Mouse (Mus musculus) spleen, embryonic (tissue): ENCODE data around the gene Zfp791.
"Not testable (repeated sequence)": the region's sequence is repeated elsewhere in the genome, so short reads cannot be mapped to it uniquely, and the experiment has no call there.

ENCODE experiments used
- CTCF ChIA-PET: fragments of 350-600 bp; sonication (Branson Sonifier 250); formaldehyde crosslinking; loops from one replicate; lab custom pipeline; 2022; lab: Charles Lee

Zfp791 gene

DNA sequence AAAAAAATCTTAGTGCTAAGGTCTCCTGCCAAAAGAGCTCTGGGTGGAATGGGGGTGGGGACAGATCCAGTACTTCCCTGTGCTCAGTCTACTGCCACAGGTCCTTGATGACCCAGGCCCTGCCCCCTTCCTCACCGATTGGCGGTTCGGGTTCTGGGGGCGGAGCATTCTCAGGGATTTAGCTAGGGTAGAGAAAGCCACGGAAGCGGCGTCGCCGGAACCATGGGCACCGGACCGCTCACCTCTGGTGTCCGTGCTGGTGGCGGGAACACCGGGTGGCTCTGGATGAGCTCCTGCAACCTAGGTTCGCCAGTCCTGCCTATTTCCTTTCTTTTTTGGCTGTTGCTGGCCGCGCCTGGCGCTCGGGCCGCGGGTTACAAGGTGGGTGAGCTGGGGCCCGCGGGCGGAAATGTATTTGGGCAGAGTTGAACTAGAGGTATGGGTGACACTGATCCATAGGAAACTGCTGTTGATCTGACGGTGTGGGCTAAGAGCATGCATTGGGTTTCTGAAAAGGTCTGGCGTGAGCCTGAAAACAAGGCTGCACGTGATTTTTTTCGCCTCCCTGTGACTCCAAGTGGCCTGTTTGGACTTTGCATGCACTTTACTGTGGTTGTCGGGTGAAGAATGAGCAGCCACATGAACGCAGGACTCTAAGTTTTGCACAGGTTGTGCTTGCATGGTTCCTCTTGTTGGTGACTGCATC, 39.6 kb downstream of the Zfp791 start, which contains the start of gene Man2b1:
Gene Man2b1, plus strand, starts transcription at position 163 of the 706 bp plus-strand sequence.
- CTCF ChIA-PET = interaction anchor here (0.5 to 1.0 kb wide), 2 partner anchors 108 to 109 kb away, joined by 3 read pairs; no protein-coding TSS in a partner anchor

DNA sequence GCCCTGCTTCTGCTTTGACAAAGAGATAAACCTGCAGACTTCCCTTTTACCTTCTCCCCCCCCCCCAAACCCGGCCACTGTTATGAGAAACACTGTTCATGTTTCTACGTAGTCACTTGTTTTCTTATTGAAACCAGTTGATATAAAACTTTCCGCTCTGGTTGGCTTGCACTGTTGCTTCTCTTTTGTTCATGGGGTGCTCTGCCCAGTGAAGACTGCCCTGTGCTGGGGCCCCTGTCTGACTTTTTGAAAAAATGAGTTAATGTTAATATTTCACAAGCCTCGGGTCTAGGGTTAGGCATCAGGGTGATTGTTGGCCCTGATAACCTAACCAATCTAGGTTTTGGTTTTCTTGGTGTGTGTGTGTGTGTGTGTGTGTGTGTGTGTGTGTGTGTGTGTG, 40.7 kb downstream of the Zfp791 start:
- CTCF ChIA-PET = not testable (repeated sequence)

DNA sequence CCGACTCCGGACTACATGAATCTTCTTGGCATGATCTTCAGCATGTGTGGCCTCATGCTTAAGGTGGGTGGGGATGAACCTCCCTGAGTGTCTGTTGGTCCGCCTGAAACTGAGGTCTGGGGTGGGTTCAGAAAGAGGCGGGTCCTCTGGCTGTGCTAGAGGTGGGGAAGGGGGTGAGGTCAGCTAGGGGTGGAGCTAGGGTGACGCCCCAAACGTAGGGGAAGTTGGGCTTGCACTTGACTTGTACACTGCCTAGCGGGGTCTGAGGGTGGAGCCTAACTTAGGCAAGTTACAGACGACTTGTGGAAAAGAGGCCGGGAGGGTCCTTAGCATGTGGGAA, 41.7 kb downstream of the Zfp791 start, which contains the start of gene Wdr83:
Gene Wdr83, minus strand, starts transcription at position 91 of the 340 bp plus-strand sequence.
- CTCF ChIA-PET = interaction anchor here (0.6 kb wide), 1 partner anchor 92 kb away, joined by 4 read pairs; no protein-coding TSS in a partner anchor

DNA sequence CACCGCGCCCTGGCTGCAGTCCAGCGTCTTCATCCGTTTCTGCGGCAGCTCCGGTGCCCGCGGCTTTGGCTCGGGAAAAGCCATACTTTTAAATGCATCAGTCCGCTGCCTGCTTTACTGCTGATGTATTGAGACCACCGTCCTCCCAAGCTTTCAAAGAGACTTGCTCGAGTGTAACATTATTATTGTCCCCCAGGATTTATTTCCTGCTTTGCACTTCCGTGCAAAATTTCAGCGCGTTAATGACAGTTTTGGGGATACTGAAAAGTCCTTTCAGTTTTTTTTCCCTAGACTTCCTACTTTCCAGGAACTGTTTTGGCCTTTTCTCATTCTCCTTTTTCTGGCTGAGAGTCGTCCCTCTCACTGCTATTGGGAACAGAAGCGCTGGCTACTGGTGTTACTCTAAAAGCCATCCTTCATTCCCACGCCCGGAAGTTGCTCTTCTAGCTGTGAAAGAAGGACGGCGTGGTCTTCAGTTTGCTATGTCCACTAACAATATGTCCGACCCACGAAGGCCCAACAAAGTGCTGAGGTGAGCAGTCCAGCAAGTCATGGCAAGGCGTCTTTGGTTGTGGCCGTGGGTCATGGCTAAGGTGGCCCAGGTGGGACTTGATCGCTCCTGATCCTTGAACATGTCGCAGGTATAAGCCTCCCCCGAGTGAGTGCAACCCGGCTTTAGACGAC, 42.2 kb downstream of the Zfp791 start, which contains the start of gene Wdr83os:
Gene Wdr83os, plus strand, starts transcription at position 209 of the 684 bp plus-strand sequence.
- CTCF ChIA-PET = interaction anchor here (0.6 kb wide), 1 partner anchor 92 kb away, joined by 4 read pairs; no protein-coding TSS in a partner anchor

DNA sequence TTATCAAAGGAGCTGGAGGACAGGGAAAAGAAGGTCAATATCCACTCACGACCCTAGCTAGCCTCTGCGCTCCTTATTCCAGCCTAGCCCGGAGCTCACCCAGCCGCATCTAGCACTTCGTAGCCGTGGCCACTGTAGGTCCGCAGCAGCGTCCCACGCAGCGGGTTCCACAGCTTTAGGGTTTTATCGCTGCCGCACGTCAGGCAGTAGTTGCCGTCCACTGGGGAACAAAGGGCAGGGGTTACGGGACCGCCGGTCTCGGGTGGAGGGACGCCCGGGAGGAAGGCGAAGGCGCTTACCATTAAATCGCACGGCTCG, 42.7 kb downstream of the Zfp791 start:
- CTCF ChIA-PET = no interaction called here

DNA sequence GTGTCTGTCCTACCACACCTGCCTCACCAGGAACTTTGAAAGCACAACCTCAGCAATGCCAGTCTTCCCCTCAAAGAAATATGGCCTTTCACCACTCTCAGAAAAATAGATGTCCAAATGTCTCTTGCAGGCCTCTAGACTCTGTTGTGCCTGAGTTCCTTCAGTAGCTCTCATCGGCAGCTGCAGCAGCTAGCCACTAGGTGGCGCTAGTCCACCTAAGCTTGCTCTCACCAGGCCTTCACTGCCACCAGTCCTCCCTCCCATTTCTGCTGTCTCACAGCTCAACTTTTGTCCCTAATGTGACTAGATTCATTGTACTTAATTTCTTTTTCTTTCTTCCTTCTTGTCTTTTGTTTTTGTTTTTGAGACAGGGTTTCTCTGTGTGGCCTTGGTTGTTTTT, 45.9 kb downstream of the Zfp791 start:
- CTCF ChIA-PET = interaction anchor here (0.6 to 0.7 kb wide), 2 partner anchors 93 to 511 kb away, joined by 3 to 4 read pairs; no protein-coding TSS in a partner anchor

DNA sequence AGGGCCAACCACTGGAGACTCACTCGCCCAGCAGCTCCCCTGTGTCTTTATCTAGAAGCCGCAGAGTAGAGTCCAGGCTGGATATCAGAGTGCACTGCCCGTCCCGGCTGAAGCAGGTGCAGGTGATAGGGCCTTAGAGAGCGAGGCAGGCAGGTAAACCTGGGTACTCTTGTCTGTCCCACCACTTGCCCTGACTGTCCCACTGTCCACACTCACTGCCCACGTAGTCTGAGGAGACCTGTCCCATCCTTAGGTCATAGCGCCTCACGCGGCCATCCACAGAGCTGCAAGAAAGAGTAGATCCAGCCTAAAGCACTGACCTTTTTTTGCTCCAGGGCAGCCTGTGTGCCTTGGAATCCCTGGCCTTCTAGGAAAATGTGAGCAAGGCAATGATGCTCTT, 46.9 kb downstream of the Zfp791 start:
- CTCF ChIA-PET = interaction anchor here (0.6 to 0.9 kb wide), 2 partner anchors 63 to 512 kb away, joined by 3 to 11 read pairs; no protein-coding TSS in a partner anchor

DNA sequence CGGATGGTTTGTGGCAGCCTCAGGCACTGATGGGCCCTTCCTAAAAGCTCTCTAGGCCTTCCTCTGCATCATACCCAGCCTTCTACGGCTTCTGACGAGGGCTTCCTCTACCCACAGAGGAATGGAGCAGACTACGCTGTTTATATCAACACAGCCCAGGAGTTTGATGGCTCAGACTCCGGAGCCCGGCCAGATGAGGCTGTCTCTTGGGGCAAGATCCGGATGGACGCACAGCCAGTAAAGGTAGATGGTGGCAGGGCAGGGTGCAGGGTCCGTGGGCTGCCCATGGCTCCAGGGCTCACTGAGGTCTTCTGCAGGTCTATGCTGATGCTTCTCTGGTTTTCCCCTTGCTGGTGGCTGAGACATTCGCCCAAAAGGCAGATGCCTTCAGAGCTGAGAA, 48.3 kb downstream of the Zfp791 start:
- CTCF ChIA-PET = no interaction called here

DNA sequence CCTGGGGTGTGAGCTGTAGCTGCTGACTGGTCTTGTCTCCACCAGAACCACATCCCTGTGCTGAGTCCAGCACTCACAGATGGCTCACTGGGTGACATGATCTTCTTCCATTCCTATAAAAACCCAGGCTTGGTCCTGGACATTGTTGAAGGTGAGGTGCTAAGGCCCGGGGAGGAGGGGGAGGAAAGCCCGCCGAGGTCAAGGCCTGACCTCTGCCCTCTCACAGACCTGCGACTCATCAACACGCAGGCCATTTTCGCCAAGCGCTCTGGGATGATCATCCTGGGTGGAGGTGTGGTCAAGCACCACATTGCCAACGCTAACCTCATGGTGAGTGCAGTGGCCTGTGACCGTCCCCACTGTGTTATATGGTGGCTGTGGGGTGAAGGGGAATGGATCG, 48.7 kb downstream of the Zfp791 start:
- CTCF ChIA-PET = no interaction called here

DNA sequence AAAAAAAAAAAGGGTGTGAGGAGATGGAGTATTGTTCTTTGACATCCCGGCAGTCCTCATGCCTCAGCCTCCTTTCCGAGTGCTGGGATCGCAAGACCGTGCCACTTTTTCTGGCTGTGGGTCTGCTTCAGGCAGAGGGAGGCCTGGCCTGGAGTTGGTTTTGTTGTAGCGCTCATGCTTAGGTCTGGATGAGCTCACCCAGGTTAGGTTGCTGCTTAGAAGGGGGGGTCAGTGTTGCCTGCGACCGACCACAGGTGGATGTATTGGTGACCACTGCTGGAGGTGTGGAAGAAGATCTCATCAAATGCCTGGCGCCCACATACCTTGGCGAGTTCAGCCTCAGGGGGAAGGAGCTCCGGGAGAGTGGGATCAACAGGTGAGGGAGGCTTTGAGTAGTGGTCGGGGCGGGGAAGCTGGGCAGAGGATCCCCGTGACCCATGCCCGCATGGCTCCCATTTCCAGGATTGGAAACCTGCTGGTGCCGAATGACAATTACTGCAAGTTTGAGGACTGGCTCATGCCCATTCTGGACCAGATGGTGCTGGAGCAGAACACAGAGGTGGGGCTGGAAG, 49.8 kb downstream of the Zfp791 start:
- CTCF ChIA-PET = no interaction called here

DNA sequence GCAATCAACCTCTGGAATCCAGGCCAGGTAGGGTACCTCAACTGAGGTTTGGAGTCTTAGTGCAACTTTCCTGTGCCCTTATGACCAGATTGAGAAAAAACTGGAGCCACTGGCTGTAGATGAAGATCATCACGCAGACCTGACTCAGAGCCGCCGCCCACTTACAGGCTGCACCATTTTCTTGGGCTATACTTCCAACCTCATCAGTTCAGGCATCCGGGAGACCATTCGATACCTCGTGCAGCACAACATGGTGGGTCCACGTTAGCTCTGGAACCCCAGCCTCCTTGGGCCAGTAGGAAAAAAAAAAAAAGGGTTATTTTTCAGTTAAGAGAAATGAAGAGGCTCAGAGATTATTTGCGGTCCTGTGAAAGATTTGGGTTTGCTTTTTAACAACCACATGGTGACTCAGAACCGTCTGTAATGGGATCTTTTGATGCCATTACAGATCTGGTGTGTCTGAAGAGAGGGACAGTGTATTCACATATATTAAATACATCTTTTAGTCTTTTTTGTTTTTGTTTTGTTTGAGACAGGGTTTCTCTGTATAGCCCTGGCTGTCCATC, 50.4 kb downstream of the Zfp791 start:
- CTCF ChIA-PET = no interaction called here

DNA sequence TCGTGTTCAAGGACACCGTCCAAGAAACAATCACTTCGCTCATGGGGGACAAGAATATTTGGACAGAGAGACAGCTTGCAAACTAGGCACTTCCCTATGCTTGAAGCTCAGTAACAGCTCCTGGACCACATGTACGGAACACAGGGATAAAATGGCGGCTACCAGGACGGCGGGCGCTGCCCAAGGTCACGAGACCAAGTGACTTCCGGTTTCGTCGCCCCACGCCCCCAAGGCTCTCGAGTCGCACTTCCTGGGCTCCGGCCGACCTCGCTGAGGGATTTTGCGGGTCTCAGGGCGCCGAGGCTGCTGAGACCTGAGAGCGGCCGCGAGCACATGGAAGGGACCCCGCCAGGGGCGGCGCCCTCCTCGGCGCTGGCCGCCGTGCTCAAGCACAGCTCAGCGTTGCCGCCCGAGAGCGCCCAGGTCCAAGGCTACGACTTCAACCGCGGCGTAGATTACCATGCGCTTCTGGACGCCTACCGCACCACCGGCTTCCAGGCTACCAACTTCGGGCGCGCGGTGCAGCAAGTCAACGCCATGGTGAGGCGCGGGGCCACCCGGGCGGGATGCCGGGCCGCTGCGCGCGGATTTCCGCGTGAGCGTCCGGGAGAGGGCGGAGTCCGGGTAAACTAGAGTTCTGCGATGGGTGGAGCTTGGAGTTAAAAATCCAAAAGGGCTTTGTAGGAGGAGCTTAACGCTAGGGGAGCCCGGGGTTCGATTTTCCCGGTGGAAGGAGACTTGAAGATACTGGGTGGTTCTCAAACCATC, 51.2 kb downstream of the Zfp791 start, which contains the start of gene Dhps:
Gene Dhps, plus strand, starts transcription at position 244 of the 768 bp plus-strand sequence.
- CTCF ChIA-PET = interaction anchor here (0.5 to 0.6 kb wide), 2 partner anchors 121 to 886 kb away, joined by 4 to 5 read pairs; no protein-coding TSS in a partner anchor

DNA sequence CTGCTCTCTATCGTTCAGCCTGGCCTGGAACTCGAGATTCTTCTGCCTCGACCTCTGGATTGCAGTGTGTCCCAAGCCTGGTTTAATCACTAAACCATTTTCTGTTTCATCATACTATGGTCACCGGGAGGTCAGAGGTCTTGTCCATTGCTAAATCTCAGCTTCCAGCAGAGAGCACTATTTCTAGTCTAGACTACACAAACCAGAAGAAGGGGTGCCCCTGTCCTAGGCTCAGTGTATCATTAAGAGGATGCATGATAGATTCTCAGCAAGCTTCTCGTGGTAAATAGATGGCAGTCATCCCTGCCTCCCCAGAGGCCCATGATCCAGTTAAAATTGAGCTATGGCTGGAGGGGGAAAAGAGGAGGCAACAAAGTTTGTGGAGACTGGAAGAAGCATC, 51.9 kb downstream of the Zfp791 start:
- CTCF ChIA-PET = interaction anchor here (0.5 to 0.6 kb wide), 2 partner anchors 120 to 885 kb away, joined by 4 to 5 read pairs; no protein-coding TSS in a partner anchor

DNA sequence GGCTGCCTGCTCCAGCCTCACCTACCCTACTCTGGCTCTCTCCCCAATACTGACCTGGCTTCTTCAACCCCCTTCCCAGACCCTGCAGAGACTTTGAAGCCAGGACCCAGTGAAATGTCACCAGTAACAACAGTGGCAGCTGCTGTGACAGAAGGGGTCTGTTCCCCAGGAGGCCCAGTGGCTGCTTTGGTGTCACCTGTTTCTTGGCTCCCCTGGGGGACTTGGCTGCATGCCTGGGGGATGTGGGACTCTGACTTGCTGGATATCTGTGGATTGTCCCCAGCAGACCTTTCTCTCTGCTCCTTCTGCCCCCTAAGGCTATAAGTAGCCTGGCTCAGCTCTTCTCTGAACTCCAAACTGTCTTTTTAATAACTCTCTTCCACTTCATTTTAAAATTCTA, 54.9 kb downstream of the Zfp791 start, which contains the start of gene Gm5741:
Gene Gm5741, minus strand, starts transcription at position 1 of the 400 bp plus-strand sequence.
- CTCF ChIA-PET = interaction anchor here (0.6 to 1.3 kb wide), 4 partner anchors 10 to 96 kb away, joined by 3 to 5 read pairs (median 3); no protein-coding TSS in a partner anchor

DNA sequence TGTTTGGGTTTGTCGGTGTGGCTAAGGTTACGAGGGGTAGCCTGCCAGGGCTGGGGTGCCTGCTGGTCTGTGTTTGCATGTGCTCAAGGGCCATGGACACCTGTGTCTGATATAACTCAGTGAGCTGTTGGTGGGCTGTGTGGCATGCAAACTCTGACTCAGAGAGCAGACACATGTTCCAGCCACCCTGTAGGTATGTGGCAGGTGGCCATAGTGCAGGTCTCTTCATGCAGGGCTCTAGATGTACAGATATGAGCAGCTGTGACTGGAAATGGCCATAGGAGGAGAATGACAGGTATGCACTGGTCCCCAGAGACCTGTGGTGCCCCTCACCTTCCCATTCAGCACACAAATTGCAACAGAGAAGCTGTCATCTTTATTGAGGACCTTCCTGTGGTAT, 55.7 kb downstream of the Zfp791 start:
- CTCF ChIA-PET = interaction anchor here (1.0 to 1.3 kb wide), 2 partner anchors 18 to 20 kb away, joined by 3 read pairs; no protein-coding TSS in a partner anchor

DNA sequence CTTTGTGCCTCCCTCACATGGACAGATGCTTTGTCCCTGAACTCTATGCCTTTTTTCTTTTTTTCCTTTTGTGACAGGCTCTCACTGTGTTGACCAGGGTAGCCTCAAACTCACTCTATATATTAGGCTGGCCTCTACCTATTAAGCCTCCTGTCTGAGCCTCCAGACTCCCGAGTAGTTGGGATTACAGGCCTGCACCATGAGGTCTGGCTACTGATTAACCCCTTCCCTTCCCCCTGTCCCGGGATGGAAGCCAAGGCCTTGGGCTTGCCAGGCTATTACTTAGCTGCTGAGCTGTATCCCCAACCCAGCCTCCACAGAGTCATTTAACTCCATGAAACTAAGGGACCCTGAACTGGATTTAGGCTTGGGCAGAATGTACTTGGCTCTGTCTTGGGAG, 57.7 kb downstream of the Zfp791 start:
- CTCF ChIA-PET = no interaction called here

DNA sequence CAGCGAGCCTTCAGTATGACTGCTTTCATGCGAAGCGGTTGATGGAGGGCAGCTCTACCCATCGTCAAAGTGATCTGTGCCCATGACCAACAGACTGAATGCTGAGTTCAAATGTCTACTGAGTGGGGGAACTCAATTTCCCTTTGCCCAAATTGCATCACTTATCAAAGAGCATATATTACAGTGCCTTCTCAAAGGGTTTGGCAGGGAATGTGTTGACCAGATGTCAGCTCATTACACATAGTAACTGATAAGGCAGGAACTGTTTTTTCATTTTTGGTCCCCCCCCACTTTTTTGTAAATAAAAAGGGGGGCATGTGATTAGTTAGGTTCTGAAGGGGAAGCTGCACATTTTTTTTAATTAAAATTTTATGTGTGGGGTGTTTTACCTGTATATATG, 60.3 kb downstream of the Zfp791 start:
- CTCF ChIA-PET = no interaction called here

DNA sequence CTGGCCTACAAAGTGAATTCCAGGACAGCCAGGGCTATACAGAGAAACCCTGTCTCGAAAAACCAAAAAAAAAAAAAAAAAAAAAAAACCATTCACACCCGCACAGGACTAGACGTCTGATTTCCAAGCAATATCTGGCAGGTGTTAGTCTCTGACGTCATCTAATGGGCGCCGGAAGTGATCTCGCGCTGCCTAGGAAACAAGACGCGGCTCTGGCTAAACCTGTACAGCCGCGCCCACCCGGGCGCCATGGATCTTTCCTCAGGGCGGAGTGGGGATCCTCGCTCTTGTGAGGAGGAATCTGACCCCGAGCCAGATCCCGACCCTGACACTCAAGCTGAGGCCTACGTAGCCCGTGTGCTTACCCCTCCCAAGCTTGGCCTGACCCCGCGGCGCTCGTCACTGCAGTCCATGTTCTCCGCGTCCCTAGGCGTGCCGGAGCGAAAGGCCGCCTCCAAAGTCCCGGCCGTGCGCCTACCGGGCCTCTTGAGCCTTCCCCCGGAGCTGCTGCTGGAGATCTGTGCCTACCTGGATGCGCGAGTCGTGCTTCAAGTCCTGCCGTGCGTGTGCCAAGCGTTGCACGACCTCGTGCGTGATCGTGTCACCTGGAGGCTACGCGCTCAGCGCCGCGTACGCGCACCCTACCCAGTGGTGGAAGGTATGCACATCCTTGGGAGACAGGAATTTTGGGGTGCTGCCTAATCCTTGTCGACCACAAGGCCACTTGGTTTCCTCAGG, 62.8 kb downstream of the Zfp791 start, which contains the start of gene Fbxw9:
Gene Fbxw9, plus strand, starts transcription at position 177 of the 738 bp plus-strand sequence.
- CTCF ChIA-PET = interaction anchor here (0.6 kb wide), 1 partner anchor 26 kb away, joined by 4 read pairs; no protein-coding TSS in a partner anchor
